Mouse (Mus musculus) gastrocnemius, adult 18-20 months (tissue): ENCODE data around the gene Gm44965. TPM values are rescaled to one million over a fixed set of nuclear protein-coding genes. Genes with fewer than 3 reads are reported as not detected.

Experiments used
- DNase-seq: peaks from one replicate; pipeline ENCODE4 v3.0.0; 2021; ENCODE audit warnings: low spot score
- total RNA-seq, 2 experiments: library from RNA; stranded (reverse); gene quantifications; 2 replicates each; pipeline ENCODE4 v1.2.3; 2021

Gene Gm44965
- total RNA-seq, 2 experiments from 2014 or later = not detected

DNA sequence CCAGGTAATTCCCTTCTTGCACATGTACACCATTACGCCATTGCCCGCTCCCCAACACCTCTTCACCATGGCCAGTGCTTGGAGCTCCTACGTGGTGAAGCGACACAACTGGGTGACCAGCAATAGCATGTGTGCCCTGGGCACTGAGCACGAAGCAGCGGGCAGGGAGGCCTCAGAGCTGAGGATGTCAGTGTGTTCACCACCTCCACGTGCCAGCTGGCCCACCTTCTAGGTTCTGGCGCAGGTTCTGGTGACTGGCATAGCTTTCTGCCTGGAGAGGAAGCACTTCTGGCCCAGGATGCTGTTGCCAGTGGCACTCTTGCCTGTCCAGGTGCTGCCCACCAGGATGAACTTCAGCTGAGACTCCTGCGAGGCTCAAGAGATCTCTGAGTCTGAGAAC, 71.7 kb downstream of the Gm44965 start:
- DNase-seq = no peak

- DNase-seq = no peak
Measured at GRCm38 (mm10) chr6:48666159-48666586, 72.4 kb downstream of the Gm44965 start.

DNA sequence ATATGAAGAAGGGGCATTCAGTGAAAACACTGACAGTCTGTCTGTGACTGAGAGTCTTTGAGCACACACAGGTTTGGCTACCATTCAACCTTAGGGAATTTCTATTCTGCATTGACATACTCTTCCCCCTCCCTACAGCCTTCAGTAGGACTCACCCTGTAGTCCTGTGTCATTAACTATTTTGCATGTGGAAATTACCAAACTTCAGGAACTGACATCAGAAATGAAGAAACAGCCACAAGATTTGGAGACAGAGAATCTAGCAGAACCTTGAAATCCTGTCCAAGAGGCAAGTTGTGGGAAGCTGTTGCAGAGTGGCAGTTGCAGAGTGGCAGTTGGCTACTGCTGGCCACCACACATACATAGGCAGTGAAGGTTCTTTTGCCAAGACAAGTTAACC, 74.3 kb downstream of the Gm44965 start:
- no peak for DNase-seq

Other genes starting within 250 kb of the Gm44965 start
- 10 to 100 TPM; 15.9 to 18.3 TPM for gene Krba1, start 198.4 kb upstream of the Gm44965 start, total RNA-seq
- gene Zfp467, start 148.1 kb upstream of the Gm44965 start, total RNA-seq = 10 to 100 TPM; 50.1 to 57.1 TPM
- under 1 TPM; 0.19 to 0.71 TPM for gene Sspo, start 145.7 kb upstream of the Gm44965 start, total RNA-seq
- 10 to 100 TPM; 38.5 to 46.1 TPM for gene Atp6v0e2, start 56.3 kb upstream of the Gm44965 start, total RNA-seq
- gene Lrrc61, start 39.1 kb upstream of the Gm44965 start, total RNA-seq = 10 to 100 TPM; 21.1 to 25.5 TPM
- gene Rarres2, start 21.2 kb upstream of the Gm44965 start, total RNA-seq = 10 to 100 TPM; 14.6 to 24.8 TPM
- gene Gm45021, start 4.3 kb upstream of the Gm44965 start, total RNA-seq = not detected
- gene Repin1, start 58 bp upstream of the Gm44965 start, total RNA-seq = 10 to 100 TPM; 30.6 to 31.9 TPM
- gene Zfp775, start 8.1 kb downstream of the Gm44965 start, total RNA-seq = 1 to 10 TPM; 8.8 TPM
- gene AI854703, start 32.8 kb downstream of the Gm44965 start, total RNA-seq = under 1 TPM; 0.76 to 0.78 TPM
- gene Gimap8, start 53.3 kb downstream of the Gm44965 start, total RNA-seq = 1 to 10 TPM; 1.3 to 2.5 TPM
- 1 to 10 TPM in 1 of 2 experiments, under 1 TPM in 1; 0.59 to 1.2 TPM for gene Gimap9, start 82.2 kb downstream of the Gm44965 start, total RNA-seq
- gene Gimap4, start 90.6 kb downstream of the Gm44965 start, total RNA-seq = 1 to 10 TPM; 2.4 to 5.8 TPM
- gene Gimap6, start 114.3 kb downstream of the Gm44965 start, total RNA-seq = 10 to 100 TPM in 1 of 2 experiments, 1 to 10 TPM in 1; 7.9 to 12.6 TPM
- gene Gm28053, start 124.7 kb downstream of the Gm44965 start, total RNA-seq = 1 to 10 TPM in 1 of 2 experiments, not detected in 1; 2.7 TPM
- not detected for gene Gimap7, start 124.7 kb downstream of the Gm44965 start, total RNA-seq
- 1 to 10 TPM; 1.5 to 2.4 TPM for gene Gimap1, start 145.1 kb downstream of the Gm44965 start, total RNA-seq
- 1 to 10 TPM in 1 of 2 experiments, under 1 TPM in 1; 0.57 to 1.0 TPM for gene Gimap5, start 152.3 kb downstream of the Gm44965 start, total RNA-seq
- under 1 TPM; 0.09 to 0.28 TPM for gene Gimap3, start 176.9 kb downstream of the Gm44965 start, total RNA-seq
- gene Tmem176a, start 247.0 kb downstream of the Gm44965 start, total RNA-seq = 1 to 10 TPM; 3.3 to 3.9 TPM
- 1 to 10 TPM; 7.6 to 8.9 TPM for gene Tmem176b, start 247.6 kb downstream of the Gm44965 start, total RNA-seq